Comparison of ENCODE assay signal across 8 mouse cellular contexts in genomic region chr3:54734411-54735246, GRCm38 (mm10). TPM values are rescaled to one million over a fixed set of nuclear protein-coding genes. Genes with fewer than 3 reads are reported as not detected.
DNase-seq lines count a peak whose midpoint lies in the region; ATAC-seq and TF ChIP-seq lines count a peak whose summit lies in the region.

No protein-coding gene starts in this region.

- peak; percentile 95 for ATAC-seq in forebrain, embryonic 11.5 days (replicated peaks; ENCODE audit: low FRiP score)
- peak; percentile 94 for ATAC-seq in heart, embryonic 16.5 days (replicated peaks; ENCODE audit: extremely low read depth, insufficient read depth, low FRiP score)
- ATAC-seq in liver, embryonic 13.5 days (ENCODE audit: low read depth) = peak; percentile 92
- ATAC-seq in stomach, embryonic 14.5 days (ENCODE audit: insufficient number of reproducible peaks, insufficient read depth, low FRiP score, low read depth) = peak; percentile 94

- in situ Hi-C loops in CH12.LX (cut with MboI; ENCODE audit: low pct_ligation_motif_present, low pct_unique_long_range_greater_than_20kb, low sequenced_read_pairs) = no loop called here

- peak overlapping the region; percentile 58; the same call in 1 of the 2 replicates for H3K4me2 ChIP-seq in CH12.LX (ENCODE audit: insufficient read depth, low read depth, poor library complexity, severe bottlenecking)
- H3K4me2 ChIP-seq in forebrain, embryonic 11.5 days (ENCODE audit: low read depth, low read length, severe bottlenecking) = peak overlapping the region; percentile 90
- peak overlapping the region; percentile 86 for H3K4me2 ChIP-seq in heart, embryonic 16.5 days (ENCODE audit: low read depth, low read length)
- peak overlapping the region; percentile 98 for H3K4me2 ChIP-seq in liver, embryonic 13.5 days
- peak overlapping the region; percentile 97 for H3K4me2 ChIP-seq in stomach, embryonic 14.5 days (replicated peaks; ENCODE audit: low read depth, low read length)

- TF ChIP-seq POLR2A in CH12.LX (IDR thresholded peaks at IDR 0.05; ENCODE audit: low read depth, low read length) = peak; percentile 83

- H3K4me3 ChIP-seq in CH12.LX (replicated peaks in 1 of 3; ENCODE audit: low read depth in 2 of 3, low read length in 2 of 3, poor library complexity in 1 of 3) = peak overlapping the region; percentile 83 to 99 (median 91)
- H3K4me3 ChIP-seq in forebrain, embryonic 11.5 days (ENCODE audit: low read depth, low read length) = peak overlapping the region; percentile 88
- peak overlapping the region; percentile 81 for H3K4me3 ChIP-seq in heart, embryonic 16.5 days (ENCODE audit: low read length)
- H3K4me3 ChIP-seq in liver, embryonic 13.5 days (replicated peaks) = peak overlapping the region; percentile 91
- H3K4me3 ChIP-seq in stomach, embryonic 14.5 days (ENCODE audit: low read depth, low read length) = peak overlapping the region; percentile 91

- peak overlapping the region; percentile 90 for H3K9ac ChIP-seq in CH12.LX (ENCODE audit: insufficient read depth, low read depth)
- peak overlapping the region; percentile 97 for H3K9ac ChIP-seq in forebrain, embryonic 11.5 days (ENCODE audit: low read length)
- H3K9ac ChIP-seq in heart, embryonic 16.5 days (ENCODE audit: low read length) = peak overlapping the region; percentile 98
- peak overlapping the region; percentile 95 for H3K9ac ChIP-seq in liver, embryonic 13.5 days
- H3K9ac ChIP-seq in stomach, embryonic 14.5 days (replicated peaks; ENCODE audit: low read depth, low read length) = peak overlapping the region; percentile 62

- no peaks in the 10 kb centered on the region for H3K27me3 ChIP-seq in CH12.LX (replicated peaks)
- no peaks in the 10 kb centered on the region for H3K27me3 ChIP-seq in forebrain, embryonic 11.5 days (ENCODE audit: control insufficient read depth, insufficient read depth, low read length)
- no peaks in the 10 kb centered on the region for H3K27me3 ChIP-seq in heart, embryonic 16.5 days (ENCODE audit: control insufficient read depth, insufficient read depth, low read length)
- H3K27me3 ChIP-seq in liver, embryonic 13.5 days = no peaks in the 10 kb centered on the region
- no peaks in the 10 kb centered on the region for H3K27me3 ChIP-seq in stomach, embryonic 14.5 days (ENCODE audit: control insufficient read depth, insufficient read depth, low read length)

- H3K9me3 ChIP-seq in CH12.LX (replicated peaks; ENCODE audit: low read length) = no peaks in the 10 kb centered on the region
- H3K9me3 ChIP-seq in forebrain, embryonic 11.5 days (ENCODE audit: control insufficient read depth, low read length) = no peaks in the 10 kb centered on the region
- H3K9me3 ChIP-seq in heart, embryonic 16.5 days (replicated peaks; ENCODE audit: control insufficient read depth, low read length) = no peaks in the 10 kb centered on the region
- H3K9me3 ChIP-seq in liver, embryonic 13.5 days (replicated peaks) = no peaks in the 10 kb centered on the region
- H3K9me3 ChIP-seq in stomach, embryonic 14.5 days (ENCODE audit: control insufficient read depth, low read depth, low read length) = no peaks in the 10 kb centered on the region

- TF ChIP-seq EP300 in CH12.LX (IDR thresholded peaks at IDR 0.05; ENCODE audit: low read length) = no peak

- TF ChIP-seq RAD21 in CH12.LX (IDR thresholded peaks at IDR 0.05; ENCODE audit: low read depth, low read length) = no peak

- dilution Hi-C loops in CH12.LX (cut with MboI; ENCODE audit: extremely low pct_ligation_motif_present, extremely low pct_unique_long_range_greater_than_20kb, low sequenced_read_pairs) = no loop called here

- peaks cover 6 to 57% of the 10 kb centered on the region in 2 experiments for H3K4me1 ChIP-seq in CH12.LX (ENCODE audit: control insufficient read depth in 1 of 2, insufficient read depth in 2 of 2)
- H3K4me1 ChIP-seq in forebrain, embryonic 11.5 days (replicated peaks; ENCODE audit: control insufficient read depth, insufficient read depth, low read length) = no peaks in the 10 kb centered on the region
- H3K4me1 ChIP-seq in heart, embryonic 16.5 days (ENCODE audit: control insufficient read depth, insufficient read depth, low read length) = peaks cover 12% of the 10 kb centered on the region
- H3K4me1 ChIP-seq in liver, embryonic 13.5 days (replicated peaks) = peaks cover 43% of the 10 kb centered on the region
- 0 out of 2 replicates have a peak, but pooled peaks cover 4% of the 10 kb centered on the region for H3K4me1 ChIP-seq in stomach, embryonic 14.5 days (ENCODE audit: control insufficient read depth, insufficient read depth, low read length)

- DNase-seq in CH12.LX (ENCODE audit: extremely low read depth) = peak; percentile 80
- DNase-seq in c-Kit-negative CD71-positive TER-119-positive erythroid progenitor cells, embryonic 14.5 days (ENCODE audit: low read depth, low spot score) = peak; percentile 81
- peak; percentile 96 for DNase-seq in forebrain, embryonic 11.5 days (ENCODE audit: low spot score)
- DNase-seq in kidney, postnatal 25 days = peak; percentile 89 to 93
- peak; percentile 87 for DNase-seq in liver, embryonic 13.5 days
- DNase-seq in natural killer cell, adult 2 months (ENCODE audit: low spot score in 2 of 2) = peak; percentile 82 to 88

- H3K36me3 ChIP-seq in CH12.LX (replicated peaks in 1 of 2; ENCODE audit: control insufficient read depth in 1 of 2, insufficient read depth in 1 of 2, low read length in 1 of 2) = peaks cover 23 to 59% of the 10 kb centered on the region in 2 experiments
- peaks cover 6% of the 10 kb centered on the region; the same call in 1 of the 2 replicates for H3K36me3 ChIP-seq in forebrain, embryonic 11.5 days (ENCODE audit: control insufficient read depth, insufficient read depth, low read length)
- H3K36me3 ChIP-seq in heart, embryonic 16.5 days (ENCODE audit: control insufficient read depth, insufficient read depth) = peaks cover 32% of the 10 kb centered on the region
- H3K36me3 ChIP-seq in liver, embryonic 13.5 days = peaks cover 61% of the 10 kb centered on the region
- H3K36me3 ChIP-seq in stomach, embryonic 14.5 days (ENCODE audit: control insufficient read depth, insufficient read depth, low read length) = peaks cover 45% of the 10 kb centered on the region

- peaks cover 32% of the 10 kb centered on the region for H3K79me2 ChIP-seq in CH12.LX (replicated peaks; ENCODE audit: control insufficient read depth, extremely low read depth, insufficient read depth, poor library complexity, severe bottlenecking)

- peak overlapping the region; percentile 93 for H3K27ac ChIP-seq in CH12.LX (ENCODE audit: insufficient read depth, low read depth)
- H3K27ac ChIP-seq in forebrain, embryonic 11.5 days (ENCODE audit: low read depth, low read length) = peak overlapping the region; percentile 93
- peak overlapping the region; percentile 99 for H3K27ac ChIP-seq in heart, embryonic 16.5 days (ENCODE audit: low read length)
- H3K27ac ChIP-seq in liver, embryonic 13.5 days = peak overlapping the region; percentile 99
- peak overlapping the region; percentile 99 for H3K27ac ChIP-seq in stomach, embryonic 14.5 days (ENCODE audit: low read length)

- WGBS in forebrain, embryonic 11.5 days = under 1% methylated on average over 76 of the region's 84 CpGs
- under 1% methylated on average over 82 of the region's 84 CpGs for WGBS in heart, embryonic 16.5 days
- under 1% methylated on average over 77 of the region's 84 CpGs for WGBS in liver, embryonic 13.5 days (ENCODE audit: insufficient replicate concordance)
- WGBS in stomach, embryonic 14.5 days = 1% methylated on average over 83 of the region's 84 CpGs

- no peak for TF ChIP-seq CTCF in CH12.LX (conservative IDR thresholded peaks at IDR 0.05 in 1 of 2, IDR thresholded peaks at IDR 0.05 in 1 of 2; ENCODE audit: low read depth in 2 of 2, low read length in 2 of 2)

RNA-seq across cellular contexts. Expression of gene Exosc8, which starts 0.6 kb away (rescaled TPM):
- total RNA-seq in CH12.LX (2012; rRNA removed) (124 and 153 TPM in 2 replicates), CH12.LX (2014; rRNA removed) (102 and 107 TPM in 2 replicates)
- polyA plus RNA-seq in CH12.LX (2012; ENCODE audit: insufficient read length, low read depth) = 230 and 238 TPM in 2 replicates
- 166 and 176 TPM in 2 replicates for polyA plus RNA-seq in forebrain, embryonic 11.5 days (2014; fragmentation: Nextera tagmentation; extraction: Ambion mirVana)
- 72.4 and 75.0 TPM in 2 replicates for polyA plus RNA-seq in heart, embryonic 16.5 days (2015; fragmentation: Nextera tagmentation; extraction: Ambion mirVana)
- polyA plus RNA-seq in liver, embryonic 13.5 days (2015; fragmentation: Nextera tagmentation; extraction: Ambion mirVana) = 106 and 110 TPM in 2 replicates
- 123 and 125 TPM in 2 replicates for polyA plus RNA-seq in stomach, embryonic 14.5 days (2014; fragmentation: Nextera tagmentation; extraction: Ambion mirVana)

RNA-seq across cellular contexts. Expression of gene Alg5, which starts 0.7 kb away (rescaled TPM):
- 48.0 and 48.1 TPM in 2 replicates for total RNA-seq in CH12.LX (2012; rRNA removed)
- total RNA-seq in CH12.LX (2014; rRNA removed) = 31.5 and 33.9 TPM in 2 replicates
- polyA plus RNA-seq in CH12.LX (2012; ENCODE audit: insufficient read length, low read depth) = 52.0 and 63.7 TPM in 2 replicates
- 37.7 and 39.4 TPM in 2 replicates for polyA plus RNA-seq in forebrain, embryonic 11.5 days (2014; fragmentation: Nextera tagmentation; extraction: Ambion mirVana)
- polyA plus RNA-seq in heart, embryonic 16.5 days (2015; fragmentation: Nextera tagmentation; extraction: Ambion mirVana) = 33.6 and 38.8 TPM in 2 replicates
- polyA plus RNA-seq in liver, embryonic 13.5 days (2015; fragmentation: Nextera tagmentation; extraction: Ambion mirVana) = 29.8 and 32.5 TPM in 2 replicates
- polyA plus RNA-seq in stomach, embryonic 14.5 days (2014; fragmentation: Nextera tagmentation; extraction: Ambion mirVana) = 53.1 and 71.2 TPM in 2 replicates

RNA-seq across cellular contexts. Expression of gene Gm21958, which starts 20.5 kb away (rescaled TPM):
- not detected in 2 replicates for total RNA-seq in CH12.LX (2012; rRNA removed)
- total RNA-seq in CH12.LX (2014; rRNA removed) = not detected in 2 replicates
- 0.61 TPM in 1 of 2 replicates, not detected in the other for polyA plus RNA-seq in CH12.LX (2012; ENCODE audit: insufficient read length, low read depth)
- polyA plus RNA-seq in forebrain, embryonic 11.5 days (2014; fragmentation: Nextera tagmentation; extraction: Ambion mirVana) = 1.0 and 1.8 TPM in 2 replicates
- not detected in 2 replicates for polyA plus RNA-seq in heart, embryonic 16.5 days (2015; fragmentation: Nextera tagmentation; extraction: Ambion mirVana)
- polyA plus RNA-seq in liver, embryonic 13.5 days (2015; fragmentation: Nextera tagmentation; extraction: Ambion mirVana) = not detected in 2 replicates
- polyA plus RNA-seq in stomach, embryonic 14.5 days (2014; fragmentation: Nextera tagmentation; extraction: Ambion mirVana) = 1.4 and 1.9 TPM in 2 replicates

RNA-seq across cellular contexts. Expression of gene Smad9, which starts 20.8 kb away (rescaled TPM):
- total RNA-seq in CH12.LX (2012; rRNA removed) (0.08 and 0.13 TPM in 2 replicates), CH12.LX (2014; rRNA removed) (0.20 and 0.22 TPM in 2 replicates)
- 0.23 TPM in 2 replicates for polyA plus RNA-seq in CH12.LX (2012; ENCODE audit: insufficient read length, low read depth)
- 0.32 and 0.33 TPM in 2 replicates for polyA plus RNA-seq in forebrain, embryonic 11.5 days (2014; fragmentation: Nextera tagmentation; extraction: Ambion mirVana)
- 0.62 and 0.75 TPM in 2 replicates for polyA plus RNA-seq in heart, embryonic 16.5 days (2015; fragmentation: Nextera tagmentation; extraction: Ambion mirVana)
- polyA plus RNA-seq in liver, embryonic 13.5 days (2015; fragmentation: Nextera tagmentation; extraction: Ambion mirVana) = 0.06 and 0.09 TPM in 2 replicates
- polyA plus RNA-seq in stomach, embryonic 14.5 days (2014; fragmentation: Nextera tagmentation; extraction: Ambion mirVana) = 3.0 and 3.2 TPM in 2 replicates

RNA-seq across cellular contexts. Expression of gene Supt20, which starts 42.0 kb away (rescaled TPM):
- total RNA-seq in CH12.LX (2012; rRNA removed) (34.1 and 36.6 TPM in 2 replicates), CH12.LX (2014; rRNA removed) (38.6 and 45.3 TPM in 2 replicates)
- 66.3 and 69.5 TPM in 2 replicates for polyA plus RNA-seq in CH12.LX (2012; ENCODE audit: insufficient read length, low read depth)
- 123 and 129 TPM in 2 replicates for polyA plus RNA-seq in forebrain, embryonic 11.5 days (2014; fragmentation: Nextera tagmentation; extraction: Ambion mirVana)
- polyA plus RNA-seq in heart, embryonic 16.5 days (2015; fragmentation: Nextera tagmentation; extraction: Ambion mirVana) = 59.3 and 63.1 TPM in 2 replicates
- 33.1 and 43.1 TPM in 2 replicates for polyA plus RNA-seq in liver, embryonic 13.5 days (2015; fragmentation: Nextera tagmentation; extraction: Ambion mirVana)
- 111 and 120 TPM in 2 replicates for polyA plus RNA-seq in stomach, embryonic 14.5 days (2014; fragmentation: Nextera tagmentation; extraction: Ambion mirVana)

Comparison
In these comparisons a context has a peak if more than half of its experiments do, and no peak if none do; other contexts are left out.
1. Peak in every context shown above with its lines: DNase-seq, ATAC-seq, H3K4me3 ChIP-seq and H3K27ac ChIP-seq.